Mouse (Mus musculus): ENCODE data around the gene Spns2. TPM values are rescaled to one million over a fixed set of nuclear protein-coding genes. Genes with fewer than 3 reads are reported as not detected.

Gene Spns2
- polyA plus RNA-seq, 1 experiment from 2014 or later: 8.5 TPM

DNA sequence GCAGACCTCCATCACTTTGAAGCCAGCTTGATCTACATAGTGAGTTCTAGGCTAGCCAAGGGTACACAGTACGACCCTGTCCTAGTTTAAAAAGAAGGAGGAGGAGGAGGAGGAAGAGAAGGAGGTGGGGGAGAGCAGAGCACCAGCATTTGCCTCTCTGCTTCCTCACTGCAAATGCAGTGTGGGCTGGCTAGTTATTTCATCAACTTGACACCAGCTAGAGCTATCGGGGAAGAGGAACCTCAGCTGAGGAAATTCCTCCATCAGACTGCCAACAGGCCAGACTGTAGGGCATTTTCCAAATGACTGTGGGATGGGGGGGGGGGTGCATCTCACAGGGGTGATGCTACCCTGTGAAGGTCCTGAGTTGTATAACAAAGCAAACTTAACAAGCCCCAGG lies 28.7 kb upstream of the Spns2 start:
- WGBS: 42% methylated on average over 2 of the region's 2 CpGs
- H3K4me2 ChIP-seq: no peak overlapping the region
- no peak overlapping the region for H3K4me3 ChIP-seq (ENCODE audit: low read depth, low read length)
- H3K27me3 ChIP-seq (ENCODE audit: insufficient read depth, low read length): no peaks in the 10 kb centered on the region
- no peaks in the 10 kb centered on the region for H3K9me3 ChIP-seq (ENCODE audit: low read depth, low read length)
- H3K9ac ChIP-seq: no peak overlapping the region
- H3K36me3 ChIP-seq (ENCODE audit: insufficient read depth): no peaks in the 10 kb centered on the region
- no peak for ATAC-seq (ENCODE audit: insufficient read depth)
- no peak for TF ChIP-seq CTCF (IDR thresholded peaks at IDR 0.05; ENCODE audit: low read depth)
- H3K4me1 ChIP-seq (ENCODE audit: insufficient read depth): no peaks in the 10 kb centered on the region
- H3K27ac ChIP-seq (ENCODE audit: low read depth): no peak overlapping the region
- no peak for DNase-seq

DNA sequence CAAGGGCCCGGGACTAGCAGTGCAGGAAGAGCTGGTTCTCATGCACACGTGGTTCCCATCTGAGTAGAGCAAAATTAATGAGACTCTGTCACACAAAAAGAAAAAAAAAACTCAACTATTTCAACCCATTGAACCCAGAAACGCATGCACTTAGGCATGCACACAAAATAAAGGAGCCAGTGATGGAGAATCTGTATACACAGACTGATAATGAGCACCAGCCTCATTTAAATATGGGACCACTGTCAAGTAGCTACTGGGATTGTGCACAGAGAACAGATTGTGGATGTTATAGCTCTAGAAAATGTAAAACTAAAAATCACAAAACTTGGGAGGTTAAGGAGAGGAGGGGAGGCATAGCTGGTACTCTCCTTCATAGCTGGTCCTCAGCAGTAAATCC lies 25.3 kb upstream of the Spns2 start:
- no peak for TF ChIP-seq CTCF (IDR thresholded peaks at IDR 0.05; ENCODE audit: low read depth)
- Histone ChIP-seq H3K27ac (ENCODE audit: low read depth) (no peak overlapping the region), H3K9me3 (ENCODE audit: low read depth, low read length) (no peaks in the 10 kb centered on the region), H3K4me3 (ENCODE audit: low read depth, low read length) (no peak overlapping the region), H3K27me3 (ENCODE audit: insufficient read depth, low read length) (no peaks in the 10 kb centered on the region), H3K4me2 (no peak overlapping the region), H3K36me3 (ENCODE audit: insufficient read depth) (no peaks in the 10 kb centered on the region), H3K4me1 (ENCODE audit: insufficient read depth) (no peaks in the 10 kb centered on the region), H3K9ac (no peak overlapping the region)
- WGBS: 50% methylated on average over 3 of the region's 3 CpGs
- DNase-seq (no peak), ATAC-seq (ENCODE audit: insufficient read depth) (no peak)

DNA sequence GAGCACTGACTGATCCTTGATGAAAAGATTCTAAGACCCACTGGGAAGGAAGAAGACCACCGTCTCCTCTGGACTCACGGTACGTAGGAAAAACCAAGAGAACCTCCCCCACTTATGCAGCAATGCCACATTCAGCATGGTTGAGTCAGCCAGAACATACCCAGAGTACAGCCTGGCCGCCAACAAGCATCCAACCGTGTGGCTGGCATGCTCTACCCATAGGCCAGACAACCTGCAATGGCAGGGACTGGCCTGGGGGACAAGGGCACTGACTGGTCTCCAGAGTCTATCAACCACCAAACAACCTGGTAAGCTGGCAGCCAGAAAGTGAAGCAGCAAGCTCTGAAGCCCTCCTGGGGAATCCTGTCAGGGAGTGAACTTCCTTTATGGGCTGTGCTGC lies 18.9 kb upstream of the Spns2 start:
- TF ChIP-seq CTCF (IDR thresholded peaks at IDR 0.05; ENCODE audit: low read depth): no peak
- H3K4me1 ChIP-seq (ENCODE audit: insufficient read depth): no peaks in the 10 kb centered on the region
- H3K27ac ChIP-seq (ENCODE audit: low read depth): no peak overlapping the region
- H3K9me3 ChIP-seq (ENCODE audit: low read depth, low read length): no peaks in the 10 kb centered on the region
- WGBS: 90% methylated on average over 5 of the region's 5 CpGs
- no peak overlapping the region for H3K4me2 ChIP-seq
- no peak overlapping the region for H3K4me3 ChIP-seq (ENCODE audit: low read depth, low read length)
- no peaks in the 10 kb centered on the region for H3K27me3 ChIP-seq (ENCODE audit: insufficient read depth, low read length)
- no peaks in the 10 kb centered on the region for H3K36me3 ChIP-seq (ENCODE audit: insufficient read depth)
- H3K9ac ChIP-seq: no peak overlapping the region
- ATAC-seq (ENCODE audit: insufficient read depth) (no peak), DNase-seq (no peak)

DNA sequence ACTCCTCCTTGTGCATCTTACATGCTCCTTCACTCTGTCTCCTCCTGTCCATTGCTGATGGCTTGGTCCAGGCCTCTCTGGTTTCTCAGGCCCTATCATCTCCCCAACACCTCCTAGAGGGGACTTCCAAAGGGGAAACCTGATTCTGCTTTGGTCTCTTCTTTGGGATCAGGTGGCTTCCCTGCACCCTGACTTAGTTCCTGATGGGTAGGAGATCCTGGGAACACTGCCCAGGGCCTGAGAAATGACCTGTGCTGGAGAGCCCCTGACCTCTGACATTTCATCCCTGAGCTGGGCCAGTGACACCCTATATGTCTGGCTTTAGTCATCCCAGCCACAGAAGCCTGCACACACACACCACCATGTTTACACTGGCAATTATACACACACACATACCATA lies 17.9 kb upstream of the Spns2 start:
- H3K9me3 ChIP-seq (ENCODE audit: low read depth, low read length): no peaks in the 10 kb centered on the region
- H3K4me1 ChIP-seq (ENCODE audit: insufficient read depth): no peaks in the 10 kb centered on the region
- no peak overlapping the region for H3K4me2 ChIP-seq
- no peak overlapping the region for H3K4me3 ChIP-seq (ENCODE audit: low read depth, low read length)
- DNase-seq (no peak), ATAC-seq (ENCODE audit: insufficient read depth) (no peak)
- H3K9ac ChIP-seq: no peak overlapping the region
- H3K27me3 ChIP-seq (ENCODE audit: insufficient read depth, low read length): no peaks in the 10 kb centered on the region
- H3K36me3 ChIP-seq (ENCODE audit: insufficient read depth): no peaks in the 10 kb centered on the region
- H3K27ac ChIP-seq (ENCODE audit: low read depth): no peak overlapping the region
- no peak for TF ChIP-seq CTCF (IDR thresholded peaks at IDR 0.05; ENCODE audit: low read depth)

DNA sequence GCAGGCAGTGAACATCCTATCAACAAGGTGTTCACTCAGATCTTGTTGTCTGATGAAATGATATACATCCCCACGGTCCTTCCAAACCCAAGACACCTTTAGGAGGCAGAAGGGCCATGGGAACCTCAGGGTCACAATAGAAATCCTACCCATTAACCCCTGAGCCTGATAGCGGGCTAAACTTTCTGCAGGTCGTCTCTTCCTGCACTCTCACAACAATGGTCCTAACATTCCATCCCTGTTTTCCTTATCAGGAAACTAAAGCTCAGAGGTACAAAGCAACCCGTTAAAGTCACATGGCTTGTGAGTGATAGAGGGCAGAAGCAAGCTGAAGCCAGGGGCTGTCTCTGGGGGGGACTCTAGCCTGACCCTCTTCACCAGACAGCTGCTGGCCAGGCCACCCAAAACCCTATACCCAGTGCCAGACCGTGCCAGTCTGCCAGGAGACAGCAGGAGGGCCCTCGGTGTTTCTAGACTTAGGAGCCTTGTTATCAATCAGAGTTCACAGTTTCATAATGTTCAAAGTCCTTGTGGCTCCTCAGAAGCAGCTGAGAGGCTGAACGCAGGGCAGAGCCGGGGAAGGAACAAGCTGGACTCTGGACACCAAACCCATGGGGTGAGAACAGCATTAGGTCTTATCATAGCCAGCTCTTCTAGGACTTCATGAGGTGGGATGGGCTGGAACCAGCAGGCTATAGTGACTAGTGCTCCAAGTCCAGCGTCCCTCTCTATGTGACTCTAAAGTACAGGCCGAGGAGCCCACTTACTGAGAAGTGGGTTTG lies 14.5 kb upstream of the Spns2 start:
- Histone ChIP-seq H3K36me3 (ENCODE audit: insufficient read depth) (no peaks in the 10 kb centered on the region), H3K9ac (no peak overlapping the region), H3K27me3 (ENCODE audit: insufficient read depth, low read length) (no peaks in the 10 kb centered on the region), H3K9me3 (ENCODE audit: low read depth, low read length) (no peaks in the 10 kb centered on the region), H3K4me3 (ENCODE audit: low read depth, low read length) (no peak overlapping the region), H3K4me2 (no peak overlapping the region), H3K27ac (ENCODE audit: low read depth) (no peak overlapping the region), H3K4me1 (ENCODE audit: insufficient read depth) (no peaks in the 10 kb centered on the region)
- DNase-seq (no peak), ATAC-seq (ENCODE audit: insufficient read depth) (no peak)
- no peak for TF ChIP-seq CTCF (IDR thresholded peaks at IDR 0.05; ENCODE audit: low read depth)
- 55% methylated on average over 10 of the region's 10 CpGs for WGBS

DNA sequence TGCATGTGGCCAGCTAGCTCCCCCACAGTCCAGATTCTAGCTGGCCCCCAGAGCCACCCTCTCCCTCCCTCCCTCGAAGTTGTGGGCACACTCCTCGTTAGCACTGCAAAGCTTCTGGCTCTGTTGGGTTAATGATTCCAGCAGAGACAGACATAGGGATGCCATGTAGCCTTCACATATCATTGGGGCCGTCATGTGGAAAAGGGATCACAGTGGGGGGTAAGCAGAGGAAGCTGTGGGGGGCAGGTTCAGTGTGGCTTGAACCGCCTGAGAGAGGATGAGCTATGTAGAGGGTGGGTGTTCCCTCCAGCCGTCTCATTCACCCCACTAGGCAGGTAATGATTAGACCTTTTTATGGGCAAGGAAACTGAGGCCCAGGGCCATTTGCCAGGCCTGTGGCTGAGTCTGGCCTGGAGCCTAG lies 13.8 kb upstream of the Spns2 start:
- no peak overlapping the region for H3K27ac ChIP-seq (ENCODE audit: low read depth)
- no peaks in the 10 kb centered on the region for H3K36me3 ChIP-seq (ENCODE audit: insufficient read depth)

DNA sequence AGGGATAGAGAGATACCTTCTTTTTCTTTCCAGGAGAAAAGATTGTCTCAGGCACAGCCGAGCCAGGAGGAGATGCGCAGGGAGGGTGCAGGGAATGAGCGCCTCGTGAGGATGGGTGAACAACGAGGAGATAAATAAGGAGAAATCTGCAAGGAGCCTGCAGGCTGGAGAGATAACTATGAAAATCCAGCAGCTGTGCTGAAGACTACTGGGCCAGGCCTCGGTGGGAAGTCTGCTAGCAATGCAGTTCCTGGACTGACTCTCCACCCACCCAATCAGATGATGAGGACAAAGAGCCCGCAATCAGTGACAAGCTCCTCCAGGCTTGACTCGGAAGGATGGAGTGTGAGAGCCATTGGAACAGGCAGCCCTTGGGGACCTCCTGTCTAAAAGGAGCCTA lies 12.5 kb upstream of the Spns2 start:
- H3K27me3 ChIP-seq (ENCODE audit: insufficient read depth, low read length): no peaks in the 10 kb centered on the region
- H3K4me1 ChIP-seq (ENCODE audit: insufficient read depth): no peaks in the 10 kb centered on the region
- ATAC-seq (ENCODE audit: insufficient read depth) (no peak), DNase-seq (no peak)
- no peak for TF ChIP-seq CTCF (IDR thresholded peaks at IDR 0.05; ENCODE audit: low read depth)
- H3K27ac ChIP-seq (ENCODE audit: low read depth): no peak overlapping the region
- no peak overlapping the region for H3K9ac ChIP-seq
- WGBS: 23% methylated on average over 8 of the region's 8 CpGs
- H3K4me3 ChIP-seq (ENCODE audit: low read depth, low read length): no peak overlapping the region
- no peaks in the 10 kb centered on the region for H3K36me3 ChIP-seq (ENCODE audit: insufficient read depth)
- no peak overlapping the region for H3K4me2 ChIP-seq
- H3K9me3 ChIP-seq (ENCODE audit: low read depth, low read length): no peaks in the 10 kb centered on the region

More for the DNA sequence above, 13.8 kb upstream of the Spns2 start:
- no peak for TF ChIP-seq CTCF (IDR thresholded peaks at IDR 0.05; ENCODE audit: low read depth)
- Histone ChIP-seq H3K9ac (no peak overlapping the region), H3K4me3 (ENCODE audit: low read depth, low read length) (no peak overlapping the region), H3K4me1 (ENCODE audit: insufficient read depth) (no peaks in the 10 kb centered on the region), H3K27me3 (ENCODE audit: insufficient read depth, low read length) (no peaks in the 10 kb centered on the region), H3K4me2 (no peak overlapping the region), H3K9me3 (ENCODE audit: low read depth, low read length) (no peaks in the 10 kb centered on the region)
- no peak for DNase-seq
- ATAC-seq (ENCODE audit: insufficient read depth): no peak
- 38% methylated on average over 5 of the region's 5 CpGs for WGBS
